Mouse (Mus musculus) lung, adult 2 months (tissue): ENCODE results near the gene Tusc2.

Experiments
- CTCF ChIP-seq: fragments of 200-500 bp; IDR thresholded peaks from 2 replicates; pipeline ENCODE4 v1.5.1; 2011; ENCODE audit warnings: mild to moderate bottlenecking, low read length, control low read depth; ENCODE audit not compliant: insufficient read depth
- POLR2A ChIP-seq: fragments of 200-500 bp; IDR thresholded peaks from 2 replicates; pipeline ENCODE4 v1.6.1; 2011; ENCODE audit warnings: low read depth, mild to moderate bottlenecking, control low read depth, low read length, borderline replicate concordance; ENCODE audit errors: extremely low read depth

DNA sequence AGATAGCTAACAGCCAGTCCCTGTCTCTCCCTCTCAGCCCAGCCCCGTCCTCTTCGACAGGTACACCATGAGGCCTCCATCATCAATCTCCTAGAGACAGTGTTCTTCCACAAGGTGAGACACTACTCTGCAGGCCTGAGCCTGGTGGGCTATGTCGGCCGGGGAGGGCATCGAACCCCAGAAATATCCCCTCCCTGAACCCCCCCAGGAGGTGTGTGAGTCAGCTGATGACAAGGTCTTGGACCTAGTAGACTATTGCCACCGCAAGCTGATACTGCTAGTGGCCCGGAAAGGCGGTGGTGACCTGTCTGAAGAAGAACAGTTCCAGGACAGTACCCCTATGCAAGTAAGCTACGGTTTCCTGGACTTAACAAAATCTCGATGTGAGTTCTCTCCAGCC, 14.2 kb upstream of the Tusc2 start:
- TF ChIP-seq CTCF, result no peak
- no peak for TF ChIP-seq POLR2A
